Mouse (Mus musculus): ENCODE results near the gene Cygb.
A peak's percentile ranks its signal among the peaks of the same experiment; 100 is the strongest.

The Cygb gene

GRCm38 (mm10) chr11:116654255-116654821, at the start of gene Cygb:
Cygb (minus strand) TSS chr11:116654313.
- DNase-seq (ENCODE audit: low spot score in 2 of 2), result peak; percentile 59 to 62

GRCm38 (mm10) chr11:116701377-116701841, 47.3 kb upstream of the Cygb start:
- DNase-seq (ENCODE audit: low spot score in 2 of 2), result no peak

GRCm38 (mm10) chr11:116697521-116697920, 43.4 kb upstream of the Cygb start:
- DNase-seq (ENCODE audit: low spot score in 2 of 2), result no peak

GRCm38 (mm10) chr11:116696426-116696825, 42.3 kb upstream of the Cygb start:
- DNase-seq (ENCODE audit: low spot score in 2 of 2), result no peak

GRCm38 (mm10) chr11:116695194-116695880, 41.2 kb upstream of the Cygb start:
- peak in 1 of 2 experiments; percentile 29 for DNase-seq (ENCODE audit: low spot score in 2 of 2)

- DNase-seq (ENCODE audit: low spot score in 2 of 2), result peak; percentile 66 to 74
Measured at GRCm38 (mm10) chr11:116694250-116695193, 40.4 kb upstream of the Cygb start.

- no peak for DNase-seq (ENCODE audit: low spot score in 2 of 2)
Measured at GRCm38 (mm10) chr11:116693899-116694249, 39.8 kb upstream of the Cygb start.

GRCm38 (mm10) chr11:116690701-116691575, 36.8 kb upstream of the Cygb start:
- DNase-seq (ENCODE audit: low spot score in 2 of 2), result no peak

- DNase-seq (ENCODE audit: low spot score in 2 of 2), result no peak
Measured at GRCm38 (mm10) chr11:116689622-116690021, 35.5 kb upstream of the Cygb start.

GRCm38 (mm10) chr11:116687897-116688296, 33.8 kb upstream of the Cygb start:
- DNase-seq (ENCODE audit: low spot score in 2 of 2), result no peak

- DNase-seq (ENCODE audit: low spot score in 2 of 2), result no peak
Measured at GRCm38 (mm10) chr11:116685729-116686128, 31.6 kb upstream of the Cygb start.

GRCm38 (mm10) chr11:116683777-116684176, 29.7 kb upstream of the Cygb start:
- no peak for DNase-seq (ENCODE audit: low spot score in 2 of 2)

GRCm38 (mm10) chr11:116682501-116683144, 28.5 kb upstream of the Cygb start:
- DNase-seq (ENCODE audit: low spot score in 2 of 2), result no peak

GRCm38 (mm10) chr11:116681147-116681546, 27.0 kb upstream of the Cygb start:
- peak; percentile 60 to 61 for DNase-seq (ENCODE audit: low spot score in 2 of 2)

GRCm38 (mm10) chr11:116680321-116681091, 26.4 kb upstream of the Cygb start:
- no peak for DNase-seq (ENCODE audit: low spot score in 2 of 2)

GRCm38 (mm10) chr11:116679148-116679547, 25.0 kb upstream of the Cygb start:
- DNase-seq (ENCODE audit: low spot score in 2 of 2), result no peak

- DNase-seq (ENCODE audit: low spot score in 2 of 2), result no peak
Measured at GRCm38 (mm10) chr11:116677711-116678441, 23.8 kb upstream of the Cygb start.

GRCm38 (mm10) chr11:116676175-116676976, 22.3 kb upstream of the Cygb start:
- DNase-seq (ENCODE audit: low spot score in 2 of 2), result no peak

GRCm38 (mm10) chr11:116675429-116675828, 21.3 kb upstream of the Cygb start:
- DNase-seq (ENCODE audit: low spot score in 2 of 2), result peak in 1 of 2 experiments; percentile 57

Measured in heart, adult 9 months (tissue).